Mouse (Mus musculus): ENCODE data around the gene Rnf212. TPM values are rescaled to one million over a fixed set of nuclear protein-coding genes. Genes with fewer than 3 reads are reported as not detected.
A peak's percentile ranks its signal among the peaks of the same experiment; 100 is the strongest.

Gene Rnf212
- polyA plus RNA-seq, 1 experiment from 2014 or later, result not detected

DNA sequence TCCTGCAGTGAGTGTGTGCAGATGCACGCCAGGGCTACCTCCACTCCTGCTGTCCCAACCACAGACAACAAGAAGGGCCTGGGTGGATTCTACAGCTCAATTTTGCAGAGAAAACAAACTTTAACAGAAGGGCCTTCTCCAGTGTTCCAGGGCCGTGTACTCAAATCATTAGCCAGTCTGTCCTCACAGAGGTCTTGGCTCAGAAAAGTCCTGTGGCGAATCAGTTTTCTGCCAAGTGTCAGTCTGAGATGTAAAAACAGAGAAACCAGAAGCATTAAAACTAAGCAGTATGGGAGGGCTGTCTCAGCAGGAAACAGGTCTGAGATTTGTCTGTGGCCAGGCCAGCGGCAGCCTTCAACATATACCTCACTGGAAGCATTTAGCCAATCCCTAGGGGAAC, 56.7 kb downstream of the Rnf212 start:
- no peaks in the 10 kb centered on the region for H3K36me3 ChIP-seq (ENCODE audit: control insufficient read depth, insufficient read depth, low read length)
- no peak overlapping the region for H3K4me2 ChIP-seq (ENCODE audit: low read length)
- 27% methylated on average over 4 of the region's 4 CpGs for WGBS
- peak; percentile 25; the same call in 1 of the 2 replicates for ATAC-seq
- no peaks in the 10 kb centered on the region for H3K27me3 ChIP-seq (replicated peaks; ENCODE audit: control insufficient read depth, insufficient read depth, low read length)
- H3K27ac ChIP-seq (ENCODE audit: low read depth, low read length), result no peak overlapping the region
- no peaks in the 10 kb centered on the region; the same call in none of the 2 replicates for H3K4me1 ChIP-seq (ENCODE audit: control insufficient read depth, insufficient read depth, low read depth, low read length)
- H3K9me3 ChIP-seq (ENCODE audit: control insufficient read depth, low read length), result no peaks in the 10 kb centered on the region
- no peak overlapping the region for H3K9ac ChIP-seq (ENCODE audit: low read depth, low read length)
- no peak overlapping the region for H3K4me3 ChIP-seq (ENCODE audit: low read length)

DNA sequence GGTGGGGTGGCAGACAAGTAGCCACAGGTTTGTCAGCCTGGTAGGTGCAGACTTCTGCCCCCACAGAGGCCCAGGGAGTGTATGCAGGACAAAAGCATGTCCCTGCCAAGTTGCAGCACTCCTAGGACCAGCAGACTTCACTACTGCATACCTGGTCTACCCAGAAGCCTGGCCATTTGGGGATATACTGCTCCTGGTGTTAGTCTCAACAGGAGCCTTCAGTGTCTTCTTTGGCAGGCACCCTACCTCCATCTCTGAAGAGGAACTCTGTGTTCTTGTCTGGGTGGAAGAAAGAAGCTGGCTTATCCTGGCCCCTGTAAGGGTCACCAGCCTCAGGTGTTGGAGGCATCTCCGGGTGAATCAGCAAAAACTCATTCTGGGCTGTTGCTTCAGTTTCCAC, 58.8 kb downstream of the Rnf212 start:
- H3K4me3 ChIP-seq (ENCODE audit: low read length), result no peak overlapping the region
- ATAC-seq, result no peak
- H3K27ac ChIP-seq (ENCODE audit: low read depth, low read length), result no peak overlapping the region
- WGBS, result 83% methylated on average over 1 of the region's 1 CpGs
- no peak overlapping the region for H3K4me2 ChIP-seq (ENCODE audit: low read length)
- no peaks in the 10 kb centered on the region for H3K27me3 ChIP-seq (replicated peaks; ENCODE audit: control insufficient read depth, insufficient read depth, low read length)
- H3K36me3 ChIP-seq (ENCODE audit: control insufficient read depth, insufficient read depth, low read length), result no peaks in the 10 kb centered on the region
- no peaks in the 10 kb centered on the region for H3K9me3 ChIP-seq (ENCODE audit: control insufficient read depth, low read length)
- H3K9ac ChIP-seq (ENCODE audit: low read depth, low read length), result no peak overlapping the region
- H3K4me1 ChIP-seq (ENCODE audit: control insufficient read depth, insufficient read depth, low read depth, low read length), result no peaks in the 10 kb centered on the region; the same call in none of the 2 replicates

DNA sequence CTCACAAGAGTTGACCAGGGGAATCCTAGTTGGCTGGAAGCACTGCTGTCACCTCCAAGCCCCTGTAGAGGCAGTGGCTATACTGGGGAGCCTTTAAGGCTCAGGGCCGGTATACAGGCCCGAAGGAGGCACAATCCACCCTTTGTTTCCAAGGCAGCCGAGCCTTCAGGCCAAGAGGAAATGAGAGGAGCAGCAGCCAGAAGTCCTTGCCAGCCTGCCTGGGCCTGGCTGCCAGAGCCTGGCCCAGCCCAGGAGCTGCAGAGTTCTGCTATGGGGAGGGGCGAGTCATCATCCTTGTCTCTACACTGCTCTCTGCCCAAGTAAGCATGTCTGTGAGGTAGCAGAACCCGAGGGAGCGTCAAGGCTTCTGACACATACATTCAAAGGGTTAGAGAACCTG, 60.6 kb downstream of the Rnf212 start:
- Histone ChIP-seq H3K9ac (ENCODE audit: low read depth, low read length) (no peak overlapping the region), H3K4me2 (ENCODE audit: low read length) (no peak overlapping the region), H3K4me3 (ENCODE audit: low read length) (no peak overlapping the region), H3K27ac (ENCODE audit: low read depth, low read length) (no peak overlapping the region; the same call in 1 of the 2 replicates), H3K4me1 (ENCODE audit: control insufficient read depth, insufficient read depth, low read depth, low read length) (no peaks in the 10 kb centered on the region; the same call in none of the 2 replicates), H3K9me3 (ENCODE audit: control insufficient read depth, low read length) (no peaks in the 10 kb centered on the region), H3K27me3 (replicated peaks; ENCODE audit: control insufficient read depth, insufficient read depth, low read length) (no peaks in the 10 kb centered on the region), H3K36me3 (ENCODE audit: control insufficient read depth, insufficient read depth, low read length) (no peaks in the 10 kb centered on the region)
- peak; percentile 91 for ATAC-seq
- WGBS, result 59% methylated on average over 6 of the region's 6 CpGs

DNA sequence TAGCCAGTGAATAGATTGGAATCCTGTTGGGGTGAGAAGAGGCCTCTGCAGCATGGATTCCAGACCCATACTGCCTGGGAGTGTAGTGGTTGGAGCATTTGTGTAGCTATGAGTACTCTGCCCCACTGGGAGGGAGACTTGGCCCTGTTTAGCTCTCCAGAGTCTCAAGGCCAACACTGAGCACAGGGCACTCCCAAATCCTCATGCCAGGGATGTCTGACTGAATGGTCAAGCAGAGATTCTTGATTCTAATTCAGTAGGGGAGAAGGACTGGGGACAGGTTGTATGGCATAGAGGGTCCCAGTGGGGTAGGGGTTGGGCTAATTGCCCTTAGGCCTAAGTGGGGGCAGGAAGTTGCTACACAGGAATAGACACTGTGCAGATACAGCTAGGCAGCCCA, 61.1 kb downstream of the Rnf212 start:
- Histone ChIP-seq H3K9ac (ENCODE audit: low read depth, low read length) (no peak overlapping the region), H3K36me3 (ENCODE audit: control insufficient read depth, insufficient read depth, low read length) (no peaks in the 10 kb centered on the region), H3K27ac (ENCODE audit: low read depth, low read length) (no peak overlapping the region; the same call in 1 of the 2 replicates), H3K4me1 (ENCODE audit: control insufficient read depth, insufficient read depth, low read depth, low read length) (no peaks in the 10 kb centered on the region; the same call in none of the 2 replicates), H3K27me3 (replicated peaks; ENCODE audit: control insufficient read depth, insufficient read depth, low read length) (no peaks in the 10 kb centered on the region), H3K4me2 (ENCODE audit: low read length) (no peak overlapping the region), H3K9me3 (ENCODE audit: control insufficient read depth, low read length) (no peaks in the 10 kb centered on the region), H3K4me3 (ENCODE audit: low read length) (no peak overlapping the region)
- ATAC-seq, result peak; percentile 26

DNA sequence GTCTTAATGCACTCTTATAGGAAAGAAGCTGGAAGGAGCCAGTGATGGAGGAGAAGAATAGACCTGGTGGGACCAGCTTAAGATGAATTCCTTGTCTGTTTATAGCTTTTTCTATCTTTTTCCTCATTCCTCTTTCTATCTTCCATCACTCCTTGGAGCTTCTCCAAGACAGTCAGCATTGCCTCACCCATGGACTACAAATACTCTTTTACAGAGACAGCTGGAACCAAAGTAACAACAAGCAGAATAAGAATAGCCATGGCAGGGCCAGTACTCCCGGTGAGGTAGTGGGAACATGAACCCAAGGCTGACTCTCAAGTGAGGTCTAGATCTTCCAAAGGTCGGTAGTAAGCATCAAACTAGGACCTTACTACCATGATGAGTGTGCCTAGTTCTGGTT, 61.7 kb downstream of the Rnf212 start:
- Histone ChIP-seq H3K9ac (ENCODE audit: low read depth, low read length) (no peak overlapping the region), H3K4me1 (ENCODE audit: control insufficient read depth, insufficient read depth, low read depth, low read length) (no peaks in the 10 kb centered on the region; the same call in none of the 2 replicates), H3K4me2 (ENCODE audit: low read length) (no peak overlapping the region), H3K27me3 (replicated peaks; ENCODE audit: control insufficient read depth, insufficient read depth, low read length) (no peaks in the 10 kb centered on the region), H3K9me3 (ENCODE audit: control insufficient read depth, low read length) (no peaks in the 10 kb centered on the region), H3K4me3 (ENCODE audit: low read length) (no peak overlapping the region), H3K27ac (ENCODE audit: low read depth, low read length) (no peak overlapping the region), H3K36me3 (ENCODE audit: control insufficient read depth, insufficient read depth, low read length) (no peaks in the 10 kb centered on the region)
- 84% methylated on average over 2 of the region's 2 CpGs for WGBS
- ATAC-seq, result no peak

DNA sequence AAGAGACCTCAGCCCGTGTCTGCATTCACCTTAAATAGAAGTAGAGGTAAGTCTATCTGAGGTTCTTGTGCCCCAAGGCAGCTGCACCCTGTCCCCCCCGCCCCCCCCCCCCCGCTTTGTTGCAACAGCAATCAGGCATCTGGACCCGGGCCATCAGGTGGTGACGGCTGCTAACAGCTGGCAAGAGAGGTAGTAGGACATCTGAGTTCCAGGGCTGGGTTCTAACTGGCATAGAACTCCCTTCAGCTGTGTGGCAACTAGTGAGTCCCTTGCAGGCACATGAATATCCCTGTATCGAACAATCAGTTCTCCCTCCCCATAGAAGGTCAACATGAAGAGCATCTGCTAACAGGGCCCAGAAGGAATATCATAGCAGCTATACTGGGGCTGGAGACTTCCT, 62.8 kb downstream of the Rnf212 start:
- Histone ChIP-seq H3K4me2 (ENCODE audit: low read length) (no peak overlapping the region), H3K4me3 (ENCODE audit: low read length) (no peak overlapping the region), H3K9ac (ENCODE audit: low read depth, low read length) (no peak overlapping the region), H3K36me3 (ENCODE audit: control insufficient read depth, insufficient read depth, low read length) (no peaks in the 10 kb centered on the region), H3K4me1 (ENCODE audit: control insufficient read depth, insufficient read depth, low read depth, low read length) (no peaks in the 10 kb centered on the region; the same call in none of the 2 replicates), H3K9me3 (ENCODE audit: control insufficient read depth, low read length) (no peaks in the 10 kb centered on the region), H3K27ac (ENCODE audit: low read depth, low read length) (no peak overlapping the region), H3K27me3 (replicated peaks; ENCODE audit: control insufficient read depth, insufficient read depth, low read length) (no peaks in the 10 kb centered on the region)
- WGBS, result 71% methylated on average over 6 of the region's 6 CpGs
- ATAC-seq, result no peak

DNA sequence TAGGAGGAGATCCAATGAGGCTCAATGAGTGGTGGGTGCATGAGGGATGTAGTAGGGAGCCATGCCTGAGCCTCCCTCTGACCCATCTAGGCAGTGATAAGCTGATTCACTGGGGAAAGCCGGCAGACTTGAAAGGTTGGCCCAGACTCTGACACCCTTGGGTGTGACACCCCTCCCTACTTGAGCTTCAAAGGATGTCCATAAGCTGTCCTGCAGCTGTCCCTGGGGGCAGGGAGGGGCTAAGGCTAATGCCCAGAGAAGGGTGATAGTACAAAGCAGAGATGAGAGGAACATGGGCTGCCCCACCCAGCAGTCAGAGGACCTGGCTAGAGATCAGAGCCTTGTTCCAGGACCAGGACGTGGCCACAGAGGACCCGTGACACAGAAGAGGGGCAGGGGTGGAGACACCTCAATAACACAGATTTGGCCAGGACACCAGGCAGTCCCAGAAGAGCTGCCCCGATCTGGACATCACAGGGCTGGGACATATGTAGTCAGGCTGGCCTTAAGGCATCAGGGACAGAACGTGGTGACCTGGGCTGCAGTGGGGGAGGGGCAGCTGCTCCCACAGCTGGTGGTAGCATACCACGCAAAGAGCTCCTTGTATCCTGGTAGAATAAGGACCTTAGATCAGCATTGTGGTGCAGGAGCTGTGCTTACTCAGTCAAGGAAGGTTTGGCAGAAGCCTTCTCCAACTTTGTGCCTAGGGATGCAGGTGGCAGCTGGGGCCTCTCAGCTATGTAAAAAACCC, 65.6 kb downstream of the Rnf212 start:
- H3K27me3 ChIP-seq (replicated peaks; ENCODE audit: control insufficient read depth, insufficient read depth, low read length), result no peaks in the 10 kb centered on the region
- 0 out of 2 replicates have a peak, but pooled peaks cover 3% of the 10 kb centered on the region for H3K36me3 ChIP-seq (ENCODE audit: control insufficient read depth, insufficient read depth, low read length)
- 67% methylated on average over 6 of the region's 6 CpGs for WGBS
- ATAC-seq, result no peak
- H3K4me1 ChIP-seq (ENCODE audit: control insufficient read depth, insufficient read depth, low read depth, low read length), result no peaks in the 10 kb centered on the region; the same call in none of the 2 replicates
- H3K4me3 ChIP-seq (ENCODE audit: low read length), result no peak overlapping the region
- no peak overlapping the region for H3K27ac ChIP-seq (ENCODE audit: low read depth, low read length)
- H3K9me3 ChIP-seq (ENCODE audit: control insufficient read depth, low read length), result no peaks in the 10 kb centered on the region
- H3K4me2 ChIP-seq (ENCODE audit: low read length), result no peak overlapping the region
- no peak overlapping the region for H3K9ac ChIP-seq (ENCODE audit: low read depth, low read length)

DNA sequence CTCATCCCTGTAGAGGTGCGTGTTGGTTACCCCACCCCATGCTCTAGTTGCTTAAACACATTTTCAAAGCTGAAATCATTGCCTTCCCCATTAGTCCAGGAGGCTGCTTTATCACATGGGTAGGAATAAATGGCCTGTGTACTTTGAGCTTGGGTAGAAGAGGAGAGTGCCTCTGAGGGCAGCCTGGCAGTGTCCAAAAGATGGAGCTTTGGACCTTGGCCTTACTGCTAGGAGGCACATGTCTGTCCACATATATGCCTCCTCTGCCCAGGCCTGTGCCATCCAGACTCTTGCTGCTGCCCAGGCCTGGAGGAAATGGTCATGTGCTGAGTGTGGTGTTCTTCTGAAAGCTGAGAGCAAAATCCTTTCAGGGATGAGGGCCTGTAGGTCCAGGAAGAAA, 66.4 kb downstream of the Rnf212 start:
- no peak overlapping the region for H3K27ac ChIP-seq (ENCODE audit: low read depth, low read length)
- H3K9me3 ChIP-seq (ENCODE audit: control insufficient read depth, low read length), result no peaks in the 10 kb centered on the region
- no peaks in the 10 kb centered on the region for H3K4me1 ChIP-seq (ENCODE audit: control insufficient read depth, insufficient read depth, low read depth, low read length)
- no peaks in the 10 kb centered on the region for H3K27me3 ChIP-seq (replicated peaks; ENCODE audit: control insufficient read depth, insufficient read depth, low read length)
- 100% methylated on average over 1 of the region's 1 CpGs for WGBS
- H3K9ac ChIP-seq (ENCODE audit: low read depth, low read length), result no peak overlapping the region
- no peak for ATAC-seq
- H3K4me3 ChIP-seq (ENCODE audit: low read length), result no peak overlapping the region
- H3K4me2 ChIP-seq (ENCODE audit: low read length), result no peak overlapping the region
- 0 out of 2 replicates have a peak, but pooled peaks cover 3% of the 10 kb centered on the region for H3K36me3 ChIP-seq (ENCODE audit: control insufficient read depth, insufficient read depth, low read length)

DNA sequence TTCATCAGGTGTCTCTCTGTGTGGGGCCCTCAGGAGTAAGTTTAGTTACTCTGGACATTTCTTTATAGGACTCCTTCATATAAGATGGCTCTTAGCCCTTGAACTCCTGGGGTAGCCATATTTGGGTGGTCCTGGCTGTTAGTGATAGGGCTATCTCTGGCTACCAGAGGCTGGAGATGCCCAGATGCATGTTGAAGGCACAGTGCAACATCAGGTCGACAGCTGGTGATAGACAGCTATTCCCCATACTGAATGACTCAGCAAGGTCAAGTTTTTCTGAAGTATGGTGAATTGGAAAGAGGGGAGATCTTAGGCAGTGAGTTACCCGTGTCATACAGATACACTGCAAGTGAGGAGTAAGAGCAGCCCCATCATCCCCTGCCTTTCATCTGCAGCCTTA, 67.0 kb downstream of the Rnf212 start:
- no peak overlapping the region for H3K27ac ChIP-seq (ENCODE audit: low read depth, low read length)
- H3K4me2 ChIP-seq (ENCODE audit: low read length), result no peak overlapping the region
- no peak for ATAC-seq
- no peaks in the 10 kb centered on the region for H3K27me3 ChIP-seq (replicated peaks; ENCODE audit: control insufficient read depth, insufficient read depth, low read length)
- no peak overlapping the region for H3K9ac ChIP-seq (ENCODE audit: low read depth, low read length)
- no peaks in the 10 kb centered on the region for H3K4me1 ChIP-seq (ENCODE audit: control insufficient read depth, insufficient read depth, low read depth, low read length)
- H3K9me3 ChIP-seq (ENCODE audit: control insufficient read depth, low read length), result no peaks in the 10 kb centered on the region
- WGBS, result 94% methylated on average over 2 of the region's 2 CpGs
- H3K4me3 ChIP-seq (ENCODE audit: low read length), result no peak overlapping the region
- 0 out of 2 replicates have a peak, but pooled peaks cover 3% of the 10 kb centered on the region for H3K36me3 ChIP-seq (ENCODE audit: control insufficient read depth, insufficient read depth, low read length)
